Mouse (Mus musculus) urinary bladder, adult 2 months (tissue): Measurements from ENCODE around the gene Dusp5. TPM values are rescaled to one million over a fixed set of nuclear protein-coding genes. Genes with fewer than 3 reads are reported as not detected.
"Not testable (repeated sequence)": the region's sequence is repeated elsewhere in the genome, so short reads cannot be mapped to it uniquely, and the experiment has no call there.

ENCODE experiments used
- DNase-seq: peaks from one replicate; pipeline ENCODE4 v3.0.0; 2022; ENCODE audit warnings: low spot score
- polyA plus RNA-seq: library from polyadenylated mRNA; depleted of rRNA; stranded (reverse); fragments of >200 nt; gene quantifications from 2 replicates; pipeline ENCODE4 v1.2.3, GENCODE M21; 2012; rRNA removed

Dusp5 gene
- polyA plus RNA-seq, 1 experiment: 7.3 TPM

DNA sequence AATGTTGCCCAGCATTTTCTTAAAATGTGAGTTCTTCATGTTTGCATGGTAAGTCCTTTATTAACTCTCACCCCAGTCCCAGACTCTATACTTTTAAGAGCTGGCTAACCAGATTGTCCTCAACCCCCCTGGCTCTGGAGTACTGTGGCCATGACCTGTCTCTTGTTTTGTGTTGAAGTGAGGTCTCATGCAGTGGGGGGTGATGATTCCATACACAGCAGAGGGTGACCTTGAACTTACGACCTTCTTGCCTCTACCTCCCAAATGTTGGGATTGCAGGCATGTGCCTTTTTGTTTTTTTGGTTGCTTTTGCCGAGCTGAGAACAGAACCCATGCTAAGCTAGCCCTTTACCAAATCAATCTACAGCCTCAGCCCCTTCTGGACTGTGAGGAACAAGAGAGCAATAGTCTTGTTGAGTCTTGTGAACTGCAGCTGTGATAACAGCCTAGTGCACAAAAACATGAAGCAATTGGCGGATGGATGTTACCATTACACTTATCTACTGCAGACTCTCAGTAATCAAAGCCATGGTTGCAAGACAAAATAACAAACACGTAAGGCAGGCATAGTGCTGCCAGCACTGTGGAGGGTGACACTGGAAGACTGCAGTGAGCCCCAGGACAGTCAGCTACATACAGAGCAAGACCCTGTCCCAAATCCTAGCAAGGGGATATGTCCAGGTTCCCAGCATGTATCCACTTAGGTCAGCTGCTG, 46.5 kb downstream of the Dusp5 start:
- DNase-seq: no peak

DNA sequence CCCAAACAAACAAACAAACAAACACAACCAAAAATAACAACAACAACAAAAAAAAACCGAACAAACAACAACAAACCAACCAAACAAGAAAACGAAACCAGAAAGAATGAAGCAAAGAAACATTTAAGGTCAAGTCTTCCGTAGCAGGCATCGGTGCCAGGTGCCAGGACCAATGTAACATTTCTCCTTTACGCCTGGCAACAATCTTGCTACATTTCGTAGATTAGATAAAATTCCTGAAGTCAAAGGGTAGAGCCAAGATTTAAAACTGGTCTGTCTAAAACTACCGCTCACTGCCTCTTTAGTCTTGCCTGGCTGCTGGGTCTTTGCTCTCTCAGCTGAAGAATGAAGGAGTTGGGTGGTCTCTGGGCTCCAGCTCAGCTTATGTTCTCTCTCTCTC, 47.2 kb downstream of the Dusp5 start:
- DNase-seq: no peak

DNA sequence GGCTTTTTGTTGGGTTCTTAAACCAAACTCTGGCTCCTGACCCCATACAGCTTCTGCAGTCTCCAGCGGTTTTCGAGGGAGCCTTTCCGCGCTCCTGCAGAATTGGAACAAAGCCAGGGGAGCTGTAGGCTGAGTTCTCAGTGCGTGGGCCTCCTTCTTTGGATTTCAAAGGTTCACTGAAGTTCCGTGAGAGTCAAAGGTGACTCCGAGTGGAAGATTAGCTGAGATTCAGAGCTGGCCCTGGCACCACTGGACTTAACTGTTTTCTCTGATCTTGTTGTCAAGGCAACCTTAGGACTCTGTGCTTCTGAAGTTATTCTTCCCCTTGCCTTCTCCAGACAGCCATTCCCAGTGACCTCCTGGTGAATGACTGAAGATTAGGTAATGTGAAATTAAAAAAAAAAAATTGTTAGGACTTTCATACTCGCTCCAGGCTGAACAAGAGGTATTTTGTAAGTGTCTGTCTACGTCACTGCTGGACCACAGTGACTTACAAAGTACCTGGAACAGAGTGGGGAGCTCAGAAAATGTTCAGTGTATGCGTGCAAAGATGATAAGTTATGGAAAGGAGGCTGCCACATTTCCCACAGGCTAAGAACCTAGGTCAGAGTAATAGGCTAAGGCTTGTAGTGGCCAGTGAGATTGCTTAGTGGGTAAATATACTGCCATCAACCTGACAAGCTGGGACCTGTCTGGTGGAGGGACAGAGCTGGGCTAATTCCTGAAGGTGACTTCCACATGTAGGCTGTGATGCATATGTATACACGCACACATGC, 48.3 kb downstream of the Dusp5 start:
- no peak for DNase-seq

DNA sequence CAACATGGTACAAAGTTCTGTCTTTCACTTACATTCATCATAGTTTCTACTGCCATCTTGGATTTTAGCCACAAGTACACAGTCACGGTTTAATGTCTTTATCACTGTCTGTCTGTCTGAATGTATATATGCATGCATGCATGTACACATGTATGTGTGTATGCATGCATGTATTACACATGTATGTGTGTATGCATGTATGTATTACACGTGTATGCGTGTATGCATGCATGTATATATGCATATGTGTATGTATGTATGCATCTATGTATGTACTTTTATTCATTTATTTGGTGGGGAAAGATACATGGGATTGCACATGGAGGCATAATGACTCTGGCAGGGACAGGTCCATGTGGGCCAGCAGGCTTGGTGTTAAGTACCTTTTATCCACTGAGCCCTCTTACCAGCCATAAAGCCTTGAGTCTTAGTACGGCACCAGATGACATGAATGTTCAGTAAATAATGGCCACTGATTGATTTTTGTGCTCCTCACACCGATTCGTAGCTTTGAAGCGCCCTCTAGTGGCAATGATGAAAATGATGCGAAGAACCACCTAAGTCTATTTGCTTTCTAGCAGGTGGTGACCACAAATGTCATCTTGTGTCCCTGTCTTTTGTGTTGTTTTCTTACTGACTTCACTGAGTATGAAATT, 49.8 kb downstream of the Dusp5 start:
- DNase-seq: no peak

DNA sequence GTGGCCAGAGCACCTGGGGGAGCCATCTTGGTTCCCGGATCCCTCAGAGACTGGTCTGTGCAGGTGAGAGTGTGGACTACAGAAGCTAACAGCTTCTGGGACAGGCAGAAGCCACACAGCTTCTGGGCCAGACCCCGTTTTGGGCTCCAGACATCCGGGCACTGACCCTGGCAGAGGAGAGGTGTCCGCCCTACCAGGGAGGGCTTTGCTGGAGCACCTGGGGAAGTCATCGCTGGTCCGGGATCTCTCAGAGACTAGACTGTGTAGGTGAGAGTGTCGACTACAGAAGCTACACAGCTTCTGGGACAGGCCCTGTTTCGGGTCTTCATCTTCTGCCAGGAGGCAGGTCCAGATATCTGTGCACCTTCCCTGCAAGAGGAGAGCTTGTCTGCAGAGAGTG, 51.4 kb downstream of the Dusp5 start:
- DNase-seq: not testable (repeated sequence)

DNA sequence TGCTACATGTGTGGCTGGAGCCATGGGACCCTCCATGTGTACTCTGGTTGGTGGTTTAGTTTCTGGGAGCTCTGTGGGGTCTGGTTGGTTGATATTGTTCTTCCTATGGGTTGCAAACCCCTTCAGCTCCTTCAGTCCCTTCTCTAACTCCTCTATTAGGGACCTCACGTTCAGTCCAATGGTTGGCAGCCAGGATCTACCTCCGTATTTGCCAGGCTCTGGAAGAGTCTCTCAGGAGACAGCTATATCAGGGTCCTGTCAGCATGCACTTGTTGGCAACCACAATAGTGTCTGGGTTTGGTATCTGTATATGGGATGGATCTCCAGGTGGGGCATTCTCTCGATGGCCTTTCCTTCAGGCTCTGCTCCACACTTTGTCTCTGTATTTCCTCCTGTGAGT, 58.8 kb downstream of the Dusp5 start:
- not testable (repeated sequence) for DNase-seq

DNA sequence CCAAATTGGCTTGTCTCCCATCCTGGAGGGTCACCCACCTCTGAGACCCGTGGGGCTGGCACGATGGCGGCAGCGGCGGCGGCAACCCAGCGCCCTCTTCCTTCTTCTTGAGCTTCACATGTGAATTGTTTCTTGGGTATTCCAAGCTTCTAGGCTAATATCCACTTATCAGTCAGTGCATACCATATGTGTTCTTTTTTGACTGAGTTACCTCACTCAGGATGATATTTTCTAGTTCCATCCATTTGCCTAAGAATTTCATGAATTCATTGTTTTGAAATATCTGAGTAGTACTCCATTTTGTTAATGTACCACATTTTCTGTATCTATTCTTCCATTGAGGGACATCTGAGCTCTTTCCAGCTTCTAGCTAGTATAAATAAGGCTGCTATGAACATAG, 60.1 kb downstream of the Dusp5 start, which contains the start of gene Nutf2-ps1:
Nutf2-ps1 (minus strand) TSS at position 101 of the 400 bp plus-strand sequence.
- DNase-seq: not testable (repeated sequence)

Other genes with a start within 250 kb of the Dusp5 start
- gene Mxi1, start 218.6 kb upstream of the Dusp5 start, polyA plus RNA-seq: 37.6 and 43.3 TPM in 2 replicates
- gene Gm10197, start 157.3 kb upstream of the Dusp5 start, polyA plus RNA-seq: not detected in 2 replicates
- 26.1 and 28.5 TPM in 2 replicates for gene Smndc1, start 138.5 kb upstream of the Dusp5 start, polyA plus RNA-seq
- 32.8 and 33.7 TPM in 2 replicates for gene Nutf2-ps1, start 60.0 kb downstream of the Dusp5 start, polyA plus RNA-seq
- gene Smc3, start 71.3 kb downstream of the Dusp5 start, polyA plus RNA-seq: 16.8 and 23.6 TPM in 2 replicates
- 4.4 and 4.5 TPM in 2 replicates for gene Rbm20, start 148.2 kb downstream of the Dusp5 start, polyA plus RNA-seq